Mouse (Mus musculus) CH12.LX (cell line): ENCODE measurements at regions not wholly inside any gene's neighbourhood (a gene's known extent, or its start where the extent isn't known, plus 50 kb on each side); places are given as distances from the start of the nearest gene placed in this dataset.
A peak's percentile ranks its signal among the peaks of the same experiment; 100 is the strongest.

Experiments used
- DNase-seq: peaks from one replicate; pipeline ENCODE4 v3.0.0-alpha.2; 2013; ENCODE audit errors: extremely low read depth
- H3K27ac ChIP-seq: 2 replicates; pipeline ENCODE4 v1.5.1; 2012; ENCODE audit warnings: low read depth, mild to moderate bottlenecking, control low read depth, moderate library complexity; ENCODE audit not compliant: insufficient read depth
- H3K27me3 ChIP-seq: replicated peaks from 2 replicates; pipeline ENCODE3; 2012; ENCODE audit warnings: inconsistent platforms
- H3K36me3 ChIP-seq, 2 experiments: replicated peaks in 1 of 2; 2 replicates each; pipeline versions ENCODE3 to v1.6.1; 2012; ENCODE audit warnings: inconsistent platforms in 1 of 2, low read length in 1 of 2, mild to moderate bottlenecking in 1 of 2, mixed read lengths in 1 of 2, moderate library complexity in 1 of 2; ENCODE audit not compliant: control insufficient read depth in 1 of 2, insufficient read depth in 1 of 2
- H3K4me1 ChIP-seq, 2 experiments: 2 replicates each; pipeline ENCODE4 v1.6.1; 2012; ENCODE audit warnings: inconsistent platforms in 1 of 2, moderate library complexity in 1 of 2; ENCODE audit not compliant: insufficient read depth in 2 of 2, control insufficient read depth in 1 of 2
- H3K4me2 ChIP-seq: 2 replicates; pipeline ENCODE4 v1.6.1; 2012; ENCODE audit warnings: low read depth, mild to moderate bottlenecking, control low read depth; ENCODE audit not compliant: poor library complexity, insufficient read depth, severe bottlenecking
- H3K4me3 ChIP-seq, 3 experiments: fragments of 150-350 bp in 1 of 3; sonication (generic) in 1 of 3; replicated peaks in 1 of 3; 2 replicates each; pipeline versions ENCODE3 to v1.5.1; 2011 to 2012; ENCODE audit warnings: low read depth in 2 of 3, low read length in 2 of 3, mild to moderate bottlenecking in 2 of 3, moderate library complexity in 2 of 3, control low read depth in 1 of 3, improper control_type of control experiment in 1 of 3, inconsistent platforms in 1 of 3, mixed read lengths in 1 of 3; ENCODE audit not compliant: poor library complexity in 1 of 3
- H3K79me2 ChIP-seq: replicated peaks from 2 replicates; pipeline ENCODE4 v1.6.1; 2012; ENCODE audit warnings: mild to moderate bottlenecking, moderate library complexity; ENCODE audit not compliant: control insufficient read depth, poor library complexity, insufficient read depth, severe bottlenecking; ENCODE audit errors: extremely low read depth
- H3K9ac ChIP-seq: 2 replicates; pipeline ENCODE4 v1.6.1; 2012; ENCODE audit warnings: low read depth, mild to moderate bottlenecking, control low read depth, moderate library complexity; ENCODE audit not compliant: insufficient read depth
- H3K9me3 ChIP-seq: replicated peaks from 2 replicates; pipeline ENCODE3; 2012; ENCODE audit warnings: low read length, inconsistent platforms, mixed read lengths
- CHD1 ChIP-seq: IDR thresholded peaks from 2 replicates; pipeline ENCODE4 v1.6.1; 2012; ENCODE audit warnings: low read depth, low read length, improper control_type of control experiment, inconsistent platforms
- CHD2 ChIP-seq: IDR thresholded peaks from 2 replicates; pipeline ENCODE4 v1.6.1; 2011; ENCODE audit warnings: low read length, improper control_type of control experiment
- CTCF ChIP-seq, 2 experiments: IDR thresholded peaks in 1 of 2; conservative IDR thresholded peaks in 1 of 2; 2 replicates each; pipeline ENCODE4 v1.5.1; 2011 to 2012; ENCODE audit warnings: low read depth in 2 of 2, low read length in 2 of 2, improper control_type of control experiment in 1 of 2, inconsistent platforms in 1 of 2, mild to moderate bottlenecking in 1 of 2, moderate library complexity in 1 of 2
- E2F4 ChIP-seq: IDR thresholded peaks from 2 replicates; pipeline ENCODE4 v1.6.1; 2011; ENCODE audit warnings: low read depth, low read length, improper control_type of control experiment; ENCODE audit not compliant: insufficient replicate concordance
- ELF1 ChIP-seq: IDR thresholded peaks from 2 replicates; pipeline ENCODE4 v1.6.1; 2014; ENCODE audit warnings: low read depth, mild to moderate bottlenecking, inconsistent platforms, low read length, improper control_type of control experiment
- IRF4 ChIP-seq: IDR thresholded peaks from 2 replicates; pipeline ENCODE4 v1.6.1; 2014; ENCODE audit warnings: low read depth, mild to moderate bottlenecking, inconsistent platforms, low read length, improper control_type of control experiment
- JUND ChIP-seq: conservative IDR thresholded peaks from 2 replicates; pipeline ENCODE4 v1.6.1; 2011; ENCODE audit warnings: low read depth, low read length, improper control_type of control experiment
- MAX ChIP-seq: IDR thresholded peaks from 2 replicates; pipeline ENCODE4 v1.6.1; 2011; ENCODE audit warnings: low read length, improper control_type of control experiment
- MEF2A ChIP-seq: IDR thresholded peaks from 2 replicates; pipeline ENCODE4 v1.6.1; 2014; ENCODE audit warnings: low read depth, mild to moderate bottlenecking, inconsistent platforms, low read length, improper control_type of control experiment, borderline replicate concordance
- MXI1 ChIP-seq: IDR thresholded peaks from 2 replicates; pipeline ENCODE4 v1.6.1; 2011; ENCODE audit warnings: mild to moderate bottlenecking, low read depth, low read length, improper control_type of control experiment
- MYC ChIP-seq: IDR thresholded peaks from 2 replicates; pipeline ENCODE4 v1.6.1; 2011; ENCODE audit warnings: low read depth, mild to moderate bottlenecking, improper control_type of control experiment, low read length
- NELFE ChIP-seq: IDR thresholded peaks from 2 replicates; pipeline ENCODE4 v1.6.1; 2011; ENCODE audit warnings: low read depth, low read length, improper control_type of control experiment
- NRF1 ChIP-seq: IDR thresholded peaks from 2 replicates; pipeline ENCODE4 v1.6.1; 2014; ENCODE audit warnings: low read depth, mild to moderate bottlenecking, inconsistent platforms, low read length, improper control_type of control experiment, moderate library complexity
- RAD21 ChIP-seq: IDR thresholded peaks from 2 replicates; pipeline ENCODE4 v1.6.1; 2011; ENCODE audit warnings: low read depth, mild to moderate bottlenecking, low read length, improper control_type of control experiment, moderate library complexity
- SMC3 ChIP-seq: IDR thresholded peaks from 2 replicates; pipeline ENCODE4 v1.6.1; 2011; ENCODE audit warnings: low read depth, low read length, improper control_type of control experiment
- UBTF ChIP-seq: IDR thresholded peaks from 2 replicates; pipeline ENCODE4 v1.6.1; 2012; ENCODE audit warnings: low read depth, mild to moderate bottlenecking, inconsistent platforms, low read length, improper control_type of control experiment, moderate library complexity
- USF1 ChIP-seq: IDR thresholded peaks from 2 replicates; pipeline ENCODE4 v1.6.1; 2014; ENCODE audit warnings: low read depth, mild to moderate bottlenecking, inconsistent platforms, low read length, improper control_type of control experiment
- USF2 ChIP-seq: conservative IDR thresholded peaks from 2 replicates; pipeline ENCODE4 v1.6.1; 2011; ENCODE audit warnings: low read depth, low read length, improper control_type of control experiment
- ZNF384 ChIP-seq: IDR thresholded peaks from 2 replicates; pipeline ENCODE4 v1.6.1; 2012; ENCODE audit warnings: low read depth, low read length, improper control_type of control experiment, inconsistent platforms
- dilution Hi-C: fragments of 300-500 bp; cut with MboI; formaldehyde crosslinking; loops from 2 replicates; pipeline ENCODE4 v1.14.3; 2020; ENCODE audit warnings: low sequenced_read_pairs; ENCODE audit not compliant: extremely low pct_unique_long_range_greater_than_20kb, extremely low pct_ligation_motif_present
- in situ Hi-C: fragments of 300-500 bp; cut with MboI; formaldehyde crosslinking; loops from 3 replicates; pipeline ENCODE4 v1.14.3; 2019; ENCODE audit warnings: low sequenced_read_pairs, low pct_ligation_motif_present, low pct_unique_long_range_greater_than_20kb, mixed read lengths

DNA sequence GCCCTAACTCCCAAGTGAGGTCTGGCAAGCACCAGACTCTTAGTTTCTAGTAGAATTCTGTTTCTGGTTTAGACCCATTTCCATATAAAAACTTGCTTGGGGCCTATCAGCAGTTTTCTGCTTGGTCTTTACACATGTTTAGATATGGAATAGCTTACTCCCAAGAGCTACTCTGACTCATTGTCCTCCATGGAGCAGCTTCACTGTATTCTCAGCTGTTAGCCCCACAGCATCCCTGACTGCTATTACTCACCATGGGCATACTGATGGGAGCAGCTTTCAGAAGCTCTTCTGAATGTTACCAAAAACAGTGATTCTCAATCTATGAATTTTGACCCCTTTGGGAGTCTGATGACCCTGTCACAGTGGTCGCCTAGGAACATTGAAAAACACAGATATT is 630.1 kb upstream of the 4930452B06Rik start:
- TF ChIP-seq SMC3: no peak
- no peak for TF ChIP-seq RAD21
- TF ChIP-seq USF1: no peak
- TF ChIP-seq ZNF384: no peak
- TF ChIP-seq MXI1: no peak
- no peak for TF ChIP-seq MAX
- no peak for TF ChIP-seq MEF2A
- TF ChIP-seq E2F4: no peak
- TF ChIP-seq JUND: no peak
- no peak for TF ChIP-seq USF2
- TF ChIP-seq CHD2: no peak
- no peak for TF ChIP-seq MYC
- in situ Hi-C loops: no loop called here
- H3K4me3 ChIP-seq: no peak overlapping the region
- DNase-seq: no peak
- no peak overlapping the region for H3K9ac ChIP-seq
- H3K36me3 ChIP-seq: no peaks in the 10 kb centered on the region
- no peak overlapping the region for H3K27ac ChIP-seq
- H3K4me2 ChIP-seq: no peak overlapping the region
- H3K27me3 ChIP-seq: no peaks in the 10 kb centered on the region
- no peaks in the 10 kb centered on the region for H3K4me1 ChIP-seq
- H3K79me2 ChIP-seq: no peaks in the 10 kb centered on the region
- peaks cover 4% of the 10 kb centered on the region for H3K9me3 ChIP-seq
- dilution Hi-C loops: no loop called here

DNA sequence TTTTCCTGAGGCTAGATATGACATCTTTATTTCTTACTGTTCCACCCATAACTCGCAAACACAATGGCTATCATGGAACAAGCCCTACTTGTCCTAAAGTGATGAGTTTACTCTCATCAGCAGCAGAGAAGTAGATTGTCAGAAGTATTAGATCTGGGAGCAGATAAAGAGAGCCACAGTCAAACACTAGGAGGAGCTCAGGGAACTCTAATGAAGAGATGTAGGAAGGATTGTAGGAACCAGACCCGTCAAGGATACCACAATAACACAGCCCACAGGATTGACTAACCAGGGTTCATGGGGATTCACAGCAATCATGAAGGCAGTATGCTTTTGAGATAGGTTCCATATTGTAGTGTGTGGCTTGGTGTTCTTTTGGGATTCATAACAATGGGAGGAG is 628.5 kb upstream of the 4930452B06Rik start:
- H3K27me3 ChIP-seq: no peaks in the 10 kb centered on the region
- H3K4me1 ChIP-seq: no peaks in the 10 kb centered on the region
- no peak overlapping the region for H3K27ac ChIP-seq
- in situ Hi-C loops: no loop called here
- H3K4me3 ChIP-seq: no peak overlapping the region
- no peaks in the 10 kb centered on the region for H3K36me3 ChIP-seq
- no peak overlapping the region for H3K9ac ChIP-seq
- H3K79me2 ChIP-seq: no peaks in the 10 kb centered on the region
- TF ChIP-seq CHD2: no peak
- TF ChIP-seq UBTF: no peak
- TF ChIP-seq USF1: no peak
- TF ChIP-seq ELF1: no peak
- TF ChIP-seq NRF1: no peak
- TF ChIP-seq NELFE: no peak
- peak in 1 of 2 experiments; percentile 45; a peak in 2 of 4 replicates for TF ChIP-seq CTCF (conservative IDR thresholded peaks at IDR 0.05 in 1 of 2, IDR thresholded peaks at IDR 0.05 in 1 of 2; ENCODE audit: low read depth in 2 of 2, low read length in 2 of 2)
- no peak for TF ChIP-seq IRF4
- peak; percentile 38 for TF ChIP-seq SMC3
- TF ChIP-seq E2F4: no peak
- TF ChIP-seq CHD1: no peak
- TF ChIP-seq RAD21: peak; percentile 54
- TF ChIP-seq MYC: no peak
- TF ChIP-seq MEF2A: no peak
- TF ChIP-seq, all 38 proteins: peak for 3
- no peak for DNase-seq
- H3K4me2 ChIP-seq: no peak overlapping the region
- dilution Hi-C loops: no loop called here
- no peaks in the 10 kb centered on the region for H3K9me3 ChIP-seq
